Mouse (Mus musculus) embryonic facial prominence, embryonic 10.5 days (tissue): ENCODE measurements around the gene Mboat2. TPM values are rescaled to one million over a fixed set of nuclear protein-coding genes. Genes with fewer than 3 reads are reported as not detected.

ENCODE experiments used
- DNase-seq: peaks from one replicate; pipeline ENCODE4 v3.0.0-alpha.2; 2017; ENCODE audit warnings: low spot score
- H3K27ac ChIP-seq: fragments of 300-500 bp; sonication (generic); replicated peaks from 2 replicates; pipeline ENCODE4 v1.5.1; 2016; ENCODE audit warnings: mild to moderate bottlenecking
- H3K27me3 ChIP-seq: fragments of 300-500 bp; sonication (generic); replicated peaks from 2 replicates; pipeline ENCODE4 v1.6.1; 2016; ENCODE audit warnings: low read depth, mild to moderate bottlenecking; ENCODE audit not compliant: poor library complexity, severe bottlenecking
- H3K36me3 ChIP-seq: fragments of 300-500 bp; sonication (generic); replicated peaks from 2 replicates; pipeline ENCODE4 v1.6.1; 2016; ENCODE audit warnings: mild to moderate bottlenecking, moderate library complexity
- H3K4me1 ChIP-seq: fragments of 300-500 bp; sonication (generic); 2 replicates; pipeline ENCODE4 v1.6.1; 2016
- H3K4me3 ChIP-seq: fragments of 300-500 bp; sonication (generic); 2 replicates; pipeline ENCODE4 v1.5.1; 2016; ENCODE audit warnings: mild to moderate bottlenecking, moderate library complexity
- H3K9me3 ChIP-seq: fragments of 300-500 bp; sonication (generic); 2 replicates; pipeline ENCODE4 v1.6.1; 2016; ENCODE audit warnings: mild to moderate bottlenecking
- WGBS: fragments of 180-500 bp; shearing (Covaris S2); methylation state at CpG from one replicate; pipeline ENCODE4 v1.1.7; 2016; 5-methylcytosine and 5-hydroxymethylcytosine counted together
- polyA plus RNA-seq: library from polyadenylated mRNA; unstranded; fragments of >200 nt; fragmentation: Nextera tagmentation; extraction: Ambion mirVana; gene quantifications from 2 replicates; pipeline ENCODE4 v1.2.1, GENCODE M21; 2016

Gene Mboat2
- polyA plus RNA-seq, 1 experiment from 2014 or later: 45.7 TPM

GRCm38 (mm10) chr12:24918575-24919262 lies 88.0 kb downstream of the Mboat2 start:
- DNase-seq: no peak
- H3K9me3 ChIP-seq: no peaks in the 10 kb centered on the region
- peaks cover 42% of the 10 kb centered on the region for H3K36me3 ChIP-seq
- 88% methylated on average over 12 of the region's 12 CpGs for WGBS
- no peak overlapping the region for H3K4me3 ChIP-seq
- H3K27me3 ChIP-seq: no peaks in the 10 kb centered on the region
- no peaks in the 10 kb centered on the region for H3K4me1 ChIP-seq
- no peak overlapping the region for H3K27ac ChIP-seq

- 92% methylated on average over 1 of the region's 1 CpGs for WGBS
- Histone ChIP-seq H3K4me3 (no peak overlapping the region), H3K27me3 (no peaks in the 10 kb centered on the region), H3K9me3 (no peaks in the 10 kb centered on the region), H3K27ac (no peak overlapping the region), H3K36me3 (peaks cover 34% of the 10 kb centered on the region), H3K4me1 (peaks cover 8% of the 10 kb centered on the region)
- DNase-seq: no peak
Observed at GRCm38 (mm10) chr12:24920861-24921260, 90.2 kb downstream of the Mboat2 start.

DNA sequence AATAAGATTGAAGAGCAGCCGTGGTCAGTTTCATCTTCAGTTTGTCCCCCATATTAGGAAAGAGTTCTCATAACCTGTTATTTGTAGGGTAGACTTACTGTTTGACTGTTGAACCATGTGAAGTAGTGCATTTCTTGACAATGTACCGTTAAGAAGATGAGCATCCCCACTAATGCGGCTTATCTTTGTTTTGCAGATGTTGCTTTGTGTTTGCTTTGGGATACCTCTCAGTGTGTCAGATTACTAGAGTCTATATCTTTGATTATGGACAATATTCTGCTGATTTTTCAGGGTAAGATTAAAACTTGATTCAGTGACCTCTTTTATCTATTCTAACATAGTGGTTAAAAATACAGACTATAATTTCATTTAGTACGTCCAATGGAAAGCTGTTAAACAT lies 93.3 kb downstream of the Mboat2 start:
- WGBS: 88% methylated on average over 4 of the region's 4 CpGs
- Histone ChIP-seq H3K9me3 (no peaks in the 10 kb centered on the region), H3K36me3 (peaks cover 26% of the 10 kb centered on the region), H3K27me3 (no peaks in the 10 kb centered on the region), H3K4me1 (peaks cover 11% of the 10 kb centered on the region), H3K27ac (no peak overlapping the region), H3K4me3 (no peak overlapping the region)
- no peak for DNase-seq

GRCm38 (mm10) chr12:24925276-24925675 lies 94.6 kb downstream of the Mboat2 start:
- WGBS: 81% methylated on average over 5 of the region's 5 CpGs
- Histone ChIP-seq H3K9me3 (no peaks in the 10 kb centered on the region), H3K36me3 (peaks cover 27% of the 10 kb centered on the region), H3K4me3 (no peak overlapping the region), H3K27ac (no peak overlapping the region), H3K27me3 (no peaks in the 10 kb centered on the region), H3K4me1 (peaks cover 11% of the 10 kb centered on the region)
- no peak for DNase-seq

DNA sequence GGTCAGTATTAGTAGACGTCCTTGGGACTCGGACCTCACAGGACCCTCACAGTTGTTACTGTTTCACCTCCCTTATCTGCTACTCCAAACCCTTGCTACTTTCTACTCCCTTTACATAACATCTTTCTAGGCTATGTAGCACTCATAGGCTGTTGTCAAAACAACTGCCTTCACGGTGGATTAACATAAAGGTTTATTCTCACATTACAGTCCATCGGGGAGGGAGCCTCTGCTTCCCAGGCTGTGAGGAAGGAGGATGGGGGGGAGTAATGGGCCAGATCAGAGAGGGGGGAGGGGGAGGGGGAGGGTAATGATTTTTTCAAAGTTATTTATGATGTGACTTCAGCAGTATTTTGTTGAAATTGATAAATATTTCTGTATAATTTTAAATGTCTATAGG lies 95.0 kb downstream of the Mboat2 start:
- Histone ChIP-seq H3K9me3 (no peaks in the 10 kb centered on the region), H3K4me3 (no peak overlapping the region), H3K36me3 (peaks cover 29% of the 10 kb centered on the region), H3K27ac (no peak overlapping the region), H3K27me3 (no peaks in the 10 kb centered on the region), H3K4me1 (peaks cover 11% of the 10 kb centered on the region)
- WGBS: 33% methylated on average over 4 of the region's 4 CpGs
- DNase-seq: no peak

DNA sequence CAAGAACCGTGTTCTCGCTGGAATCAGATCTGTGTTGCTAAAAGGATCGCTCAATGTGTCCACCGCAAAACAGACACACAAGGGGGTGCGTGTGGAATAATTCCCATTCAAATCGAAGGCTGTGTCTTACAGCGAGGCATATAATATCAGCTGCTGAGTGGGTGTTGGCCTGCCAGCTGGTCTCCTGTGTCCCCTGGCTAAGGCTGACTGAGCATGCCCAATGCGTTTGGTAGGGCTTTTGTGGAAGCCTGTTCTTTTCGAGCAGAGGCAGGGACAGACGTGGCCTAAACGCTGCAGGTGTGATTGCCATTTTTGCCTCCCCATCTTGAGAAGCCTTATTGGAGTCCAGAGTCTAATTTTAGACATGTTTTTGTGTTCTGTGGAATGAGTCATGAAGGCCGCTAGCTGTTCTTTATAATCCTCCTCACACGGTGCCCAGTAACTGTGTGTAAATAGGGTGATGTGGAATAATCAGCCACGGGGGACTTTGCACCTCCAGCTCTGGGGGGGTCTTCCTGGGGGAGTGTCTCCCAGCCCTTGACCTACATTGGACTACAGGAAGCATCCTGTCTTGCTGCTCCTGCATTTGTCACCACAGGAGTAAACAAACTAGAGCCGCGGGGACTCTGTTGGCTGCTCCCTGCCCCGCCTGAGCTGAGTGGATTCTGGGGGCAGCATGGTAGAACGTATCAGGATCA lies 97.5 kb downstream of the Mboat2 start:
- WGBS: 82% methylated on average over 18 of the region's 18 CpGs
- H3K4me3 ChIP-seq: no peak overlapping the region
- H3K36me3 ChIP-seq: peaks cover 40% of the 10 kb centered on the region
- H3K4me1 ChIP-seq: peaks cover 17% of the 10 kb centered on the region
- DNase-seq: no peak
- no peaks in the 10 kb centered on the region for H3K27me3 ChIP-seq
- no peak overlapping the region; the same call in 1 of the 2 replicates for H3K27ac ChIP-seq
- no peaks in the 10 kb centered on the region for H3K9me3 ChIP-seq

DNA sequence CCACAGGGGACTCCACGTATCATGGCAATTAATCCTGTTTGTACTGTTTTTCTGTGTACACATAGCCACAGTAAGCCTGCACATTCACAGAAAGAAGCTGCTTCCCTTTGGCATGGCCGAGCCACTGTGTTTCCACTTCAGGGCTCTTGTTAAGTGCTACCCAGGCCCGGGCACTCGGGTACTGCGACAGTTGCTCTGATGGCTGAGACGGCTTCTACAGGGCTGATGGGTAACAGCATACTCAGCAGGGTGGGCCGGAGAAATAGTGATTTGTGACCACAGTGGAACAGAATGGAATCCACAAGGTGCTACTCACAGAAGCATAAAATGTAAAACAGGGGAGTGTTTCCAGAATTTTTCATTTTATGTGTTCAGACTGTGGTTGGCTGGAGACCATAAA lies 98.4 kb downstream of the Mboat2 start:
- no peak for DNase-seq
- Histone ChIP-seq H3K4me3 (no peak overlapping the region), H3K4me1 (peaks cover 17% of the 10 kb centered on the region), H3K9me3 (no peaks in the 10 kb centered on the region), H3K27me3 (no peaks in the 10 kb centered on the region), H3K27ac (no peak overlapping the region), H3K36me3 (peaks cover 40% of the 10 kb centered on the region)
- 91% methylated on average over 7 of the region's 7 CpGs for WGBS

GRCm38 (mm10) chr12:24930760-24931159 lies 100.1 kb downstream of the Mboat2 start:
- H3K36me3 ChIP-seq: peaks cover 46% of the 10 kb centered on the region
- H3K27ac ChIP-seq: no peak overlapping the region
- H3K4me1 ChIP-seq: peaks cover 10% of the 10 kb centered on the region
- 90% methylated on average over 3 of the region's 3 CpGs for WGBS
- H3K27me3 ChIP-seq: no peaks in the 10 kb centered on the region
- no peak for DNase-seq
- H3K4me3 ChIP-seq: no peak overlapping the region
- no peaks in the 10 kb centered on the region for H3K9me3 ChIP-seq

- H3K36me3 ChIP-seq: peaks cover 47% of the 10 kb centered on the region
- H3K4me3 ChIP-seq: no peak overlapping the region
- no peaks in the 10 kb centered on the region for H3K9me3 ChIP-seq
- WGBS: 67% methylated on average over 6 of the region's 6 CpGs
- no peaks in the 10 kb centered on the region for H3K27me3 ChIP-seq
- no peak overlapping the region for H3K27ac ChIP-seq
- DNase-seq: no peak
- 0 out of 2 replicates have a peak, but pooled peaks cover 6% of the 10 kb centered on the region for H3K4me1 ChIP-seq
Observed at GRCm38 (mm10) chr12:24932120-24932519, 101.4 kb downstream of the Mboat2 start.

DNA sequence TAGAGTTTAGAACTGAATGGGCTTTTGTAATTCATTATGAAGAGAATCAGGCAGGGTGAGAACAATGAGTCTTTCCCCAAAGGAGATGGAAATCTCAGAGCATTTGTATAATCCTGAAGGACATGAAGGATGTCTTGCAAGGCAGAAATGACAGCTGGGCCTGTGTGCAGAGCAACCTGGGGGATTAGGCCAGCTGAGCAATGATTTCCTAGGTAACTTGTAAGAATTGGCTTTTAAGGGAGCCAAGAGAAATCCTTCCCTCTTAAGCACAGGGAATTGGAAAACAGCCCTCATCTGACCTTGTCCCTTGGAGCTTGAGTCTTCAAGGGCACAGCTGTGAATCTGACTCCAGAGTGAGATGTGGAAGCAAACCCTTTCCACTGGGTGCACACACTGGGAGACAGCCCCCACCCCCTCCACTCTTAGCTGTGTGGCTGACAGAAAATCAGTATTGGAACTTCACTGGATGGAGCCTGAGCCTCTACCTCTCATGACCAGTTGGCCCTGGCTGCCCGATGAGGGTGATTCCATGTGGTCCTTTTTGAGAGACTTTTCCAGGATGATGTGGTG lies 102.6 kb downstream of the Mboat2 start:
- 88% methylated on average over 1 of the region's 1 CpGs for WGBS
- Histone ChIP-seq H3K4me1 (0 out of 2 replicates have a peak, but pooled peaks cover 6% of the 10 kb centered on the region), H3K36me3 (peaks cover 37% of the 10 kb centered on the region), H3K27me3 (no peaks in the 10 kb centered on the region), H3K27ac (no peak overlapping the region), H3K4me3 (no peak overlapping the region), H3K9me3 (no peaks in the 10 kb centered on the region)
- DNase-seq: no peak

GRCm38 (mm10) chr12:24933996-24934395 lies 103.3 kb downstream of the Mboat2 start:
- 87% methylated on average over 3 of the region's 3 CpGs for WGBS
- Histone ChIP-seq H3K4me3 (no peak overlapping the region), H3K27me3 (no peaks in the 10 kb centered on the region), H3K27ac (no peak overlapping the region), H3K9me3 (no peaks in the 10 kb centered on the region), H3K36me3 (peaks cover 30% of the 10 kb centered on the region), H3K4me1 (0 out of 2 replicates have a peak, but pooled peaks cover 6% of the 10 kb centered on the region)
- no peak for DNase-seq

DNA sequence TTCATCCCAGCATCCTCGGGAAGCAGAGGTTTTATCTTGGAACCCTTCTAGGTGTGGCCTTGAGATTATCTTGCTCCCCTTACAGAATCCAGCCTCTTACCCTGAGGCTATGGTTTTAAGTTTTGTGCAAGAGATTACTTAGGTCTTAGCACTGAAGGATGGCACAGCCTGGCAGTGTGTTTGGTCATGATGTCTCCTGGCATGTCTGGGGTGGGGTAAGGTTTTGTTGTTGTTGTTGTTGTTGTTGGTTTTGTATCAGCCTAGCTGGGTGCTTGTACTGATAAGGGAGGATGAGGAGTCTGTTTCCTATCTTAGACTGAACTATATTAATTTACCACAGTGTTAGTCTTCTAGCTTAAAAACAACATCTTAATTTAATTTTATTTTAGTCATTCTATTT lies 105.6 kb downstream of the Mboat2 start:
- WGBS: 70% methylated on average over 1 of the region's 1 CpGs
- Histone ChIP-seq H3K27me3 (no peaks in the 10 kb centered on the region), H3K27ac (no peak overlapping the region), H3K9me3 (no peaks in the 10 kb centered on the region), H3K4me3 (no peak overlapping the region), H3K4me1 (0 out of 2 replicates have a peak, but pooled peaks cover 6% of the 10 kb centered on the region), H3K36me3 (peaks cover 44% of the 10 kb centered on the region)
- no peak for DNase-seq

DNA sequence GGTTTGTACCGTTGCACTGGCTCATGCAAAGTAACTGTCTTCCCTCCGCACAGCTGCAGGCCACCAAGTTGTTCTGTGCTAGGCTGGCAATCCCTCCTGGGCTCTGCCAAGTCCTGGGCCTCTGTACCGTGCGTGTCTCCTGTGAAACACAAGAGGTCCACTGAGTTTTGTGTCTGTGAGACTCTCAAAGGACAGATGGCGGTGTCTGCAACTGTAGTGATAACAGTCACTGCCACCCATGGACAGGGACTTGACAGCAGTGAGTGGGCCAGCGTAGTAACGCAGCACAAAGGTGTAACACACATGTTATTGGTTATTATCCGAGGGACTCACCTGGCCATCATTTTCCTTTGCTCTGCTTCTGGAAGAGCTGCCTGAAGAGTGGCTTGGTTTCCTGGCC lies 108.7 kb downstream of the Mboat2 start:
- no peaks in the 10 kb centered on the region for H3K9me3 ChIP-seq
- H3K27me3 ChIP-seq: no peaks in the 10 kb centered on the region
- H3K4me1 ChIP-seq: no peaks in the 10 kb centered on the region
- H3K36me3 ChIP-seq: peaks cover 66% of the 10 kb centered on the region
- no peak for DNase-seq
- H3K4me3 ChIP-seq: no peak overlapping the region
- WGBS: 93% methylated on average over 8 of the region's 8 CpGs
- H3K27ac ChIP-seq: no peak overlapping the region
